Mouse (Mus musculus) heart, embryonic 11.5 days (tissue): ENCODE measurements around the gene Rev3l. TPM values are rescaled to one million over a fixed set of nuclear protein-coding genes. Genes with fewer than 3 reads are reported as not detected.

Experiments
- ATAC-seq: fragments of 200-750 bp; cut with Nextera tagmentation; replicated peaks from 2 replicates; pipeline ENCODE4 v1.8.0; 2017; ENCODE audit warnings: moderate library complexity; ENCODE audit not compliant: insufficient number of reproducible peaks, low FRiP score, low TSS enrichment
- H3K27ac ChIP-seq: fragments of 300-500 bp; sonication (generic); 2 replicates; pipeline ENCODE4 v1.5.1; 2014; ENCODE audit warnings: mild to moderate bottlenecking, low read depth, low read length
- H3K27me3 ChIP-seq: fragments of 300-500 bp; sonication (generic); 2 replicates; pipeline ENCODE4 v1.6.1; 2014; ENCODE audit warnings: mild to moderate bottlenecking, low read length, mixed read lengths; ENCODE audit not compliant: control insufficient read depth, insufficient read depth
- H3K36me3 ChIP-seq: fragments of 300-500 bp; sonication (generic); 2 replicates; pipeline ENCODE4 v1.6.1; 2014; ENCODE audit warnings: mild to moderate bottlenecking, low read length, moderate library complexity, mixed read lengths; ENCODE audit not compliant: control insufficient read depth, insufficient read depth
- H3K4me1 ChIP-seq: fragments of 300-500 bp; sonication (generic); 2 replicates; pipeline ENCODE4 v1.6.1; 2014; ENCODE audit warnings: low read length; ENCODE audit not compliant: control insufficient read depth, insufficient read depth
- H3K4me2 ChIP-seq: fragments of 300-500 bp; sonication (generic); 2 replicates; pipeline ENCODE4 v1.6.1; 2014; ENCODE audit warnings: mild to moderate bottlenecking, moderate library complexity
- H3K4me3 ChIP-seq: fragments of 300-500 bp; sonication (generic); 2 replicates; pipeline ENCODE4 v1.5.1; 2014; ENCODE audit warnings: low read depth, low read length
- H3K9ac ChIP-seq: fragments of 300-500 bp; sonication (generic); 2 replicates; pipeline ENCODE4 v1.6.1; 2014; ENCODE audit warnings: mild to moderate bottlenecking, low read depth, low read length, moderate library complexity
- H3K9me3 ChIP-seq: fragments of 300-500 bp; sonication (generic); replicated peaks from 2 replicates; pipeline ENCODE4 v1.6.1; 2016; ENCODE audit warnings: low read length; ENCODE audit not compliant: control insufficient read depth
- WGBS: fragments of 180-500 bp; shearing (Covaris S2); extraction: QIAGEN DNeasy Blood & Tissue Kit; methylation state at CpG from one replicate; pipeline ENCODE4 v1.1.7; 2014; ENCODE audit not compliant: insufficient replicate concordance; 5-methylcytosine and 5-hydroxymethylcytosine counted together
- polyA plus RNA-seq: library from polyadenylated mRNA; unstranded; fragments of >200 nt; fragmentation: Nextera tagmentation; extraction: Ambion mirVana; gene quantifications from 2 replicates; pipeline ENCODE4 v1.2.1, GENCODE M21; 2014

The Rev3l gene
- 14.7 and 17.2 TPM in 2 replicates for polyA plus RNA-seq

DNA sequence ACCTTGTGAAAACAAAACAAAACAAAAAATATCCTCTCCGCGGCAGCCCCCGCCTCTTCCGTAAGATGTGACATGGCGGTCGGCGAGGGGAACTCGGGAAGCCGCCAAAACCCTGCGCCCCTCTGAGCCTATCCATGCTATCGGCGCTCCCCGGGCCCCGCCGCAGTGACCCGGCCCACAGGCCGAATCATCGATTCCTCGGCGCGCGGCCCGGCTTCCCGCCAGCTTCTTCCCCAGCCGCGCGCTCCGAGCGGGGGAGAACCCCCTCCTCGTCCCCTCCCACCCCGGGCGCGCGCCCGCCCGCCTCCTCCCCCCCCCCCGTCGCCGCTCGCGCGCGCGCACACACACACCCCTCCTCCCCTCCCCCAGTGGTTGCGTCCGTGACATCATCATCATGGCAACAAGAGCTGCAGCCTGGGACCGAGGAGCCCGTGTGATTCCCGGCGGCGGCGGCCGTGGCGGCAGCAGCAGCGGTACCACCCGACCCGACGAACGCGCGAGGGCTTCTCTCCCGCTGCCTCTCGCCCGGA lies at the start of gene Rev3l:
TSS of gene Rev3l (plus strand) at position 383 of the 530 bp plus-strand sequence.
- H3K4me2 ChIP-seq, result peak within 1 kb of the TSS; percentile 75
- H3K9me3 ChIP-seq, result no peaks in the 10 kb centered on the region
- no peaks in the 10 kb centered on the region for H3K27me3 ChIP-seq
- under 1% methylated on average over 39 of the region's 64 CpGs for WGBS
- H3K4me3 ChIP-seq, result peak within 1 kb of the TSS; percentile 83
- 0 out of 2 replicates have a peak, but pooled peaks cover 2% of the 10 kb centered on the region for H3K4me1 ChIP-seq
- H3K9ac ChIP-seq, result peak within 1 kb of the TSS; percentile 92
- ATAC-seq, result peak; percentile 81
- peak within 1 kb of the TSS; percentile 94 for H3K27ac ChIP-seq
- H3K36me3 ChIP-seq, result no peaks in the 10 kb centered on the region

DNA sequence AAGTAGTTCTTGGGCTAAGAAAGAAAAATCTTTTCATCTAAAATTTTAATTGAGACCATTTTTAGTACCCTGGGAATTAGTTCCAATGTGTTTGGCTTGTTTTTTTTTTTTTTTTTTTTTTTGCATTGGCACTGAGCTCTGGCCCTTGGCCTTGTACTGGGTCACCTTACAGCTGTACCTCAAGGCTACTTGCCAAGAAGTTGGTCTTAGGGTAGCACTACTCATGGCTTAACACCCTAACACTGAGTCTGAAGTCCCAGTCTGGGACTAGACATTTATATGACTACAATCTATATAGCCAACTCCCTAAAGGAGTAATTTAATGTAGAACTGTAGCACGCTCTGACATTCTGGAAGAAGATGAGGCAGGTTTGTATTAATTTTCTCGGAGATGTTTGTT lies 49.4 kb upstream of the Rev3l start:
- peaks cover 4% of the 10 kb centered on the region for H3K4me1 ChIP-seq
- no peak overlapping the region for H3K4me3 ChIP-seq
- H3K27me3 ChIP-seq, result no peaks in the 10 kb centered on the region
- H3K9me3 ChIP-seq, result no peaks in the 10 kb centered on the region
- no peaks in the 10 kb centered on the region for H3K36me3 ChIP-seq
- no peak overlapping the region for H3K9ac ChIP-seq
- no peak overlapping the region for H3K27ac ChIP-seq
- 77% methylated on average over 2 of the region's 2 CpGs for WGBS
- no peak overlapping the region for H3K4me2 ChIP-seq
- no peak for ATAC-seq

DNA sequence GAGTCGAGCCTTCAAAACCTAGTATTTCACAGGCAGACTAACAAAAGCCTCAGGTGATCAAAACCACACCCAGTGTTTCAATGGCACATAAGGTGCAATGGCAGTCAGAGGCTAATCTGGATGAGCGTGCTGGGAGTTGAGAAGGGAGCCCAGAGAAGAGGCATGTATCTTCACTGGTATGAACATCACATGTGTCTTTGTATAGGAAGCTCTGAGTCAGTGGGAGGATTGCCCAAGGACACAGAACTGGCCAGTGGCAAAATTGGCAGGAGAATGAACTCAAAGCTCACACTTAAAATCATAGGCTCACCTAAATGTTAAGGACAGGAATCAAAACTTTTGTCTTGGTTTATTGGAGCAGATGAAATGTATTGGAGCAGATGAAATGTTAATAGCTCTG lies 48.4 kb upstream of the Rev3l start:
- H3K4me1 ChIP-seq, result peaks cover 4% of the 10 kb centered on the region
- H3K27ac ChIP-seq, result no peak overlapping the region
- H3K4me2 ChIP-seq, result no peak overlapping the region
- 83% methylated on average over 2 of the region's 2 CpGs for WGBS
- no peak for ATAC-seq
- no peak overlapping the region for H3K9ac ChIP-seq
- H3K36me3 ChIP-seq, result no peaks in the 10 kb centered on the region
- H3K9me3 ChIP-seq, result no peaks in the 10 kb centered on the region
- no peaks in the 10 kb centered on the region for H3K27me3 ChIP-seq
- no peak overlapping the region for H3K4me3 ChIP-seq

DNA sequence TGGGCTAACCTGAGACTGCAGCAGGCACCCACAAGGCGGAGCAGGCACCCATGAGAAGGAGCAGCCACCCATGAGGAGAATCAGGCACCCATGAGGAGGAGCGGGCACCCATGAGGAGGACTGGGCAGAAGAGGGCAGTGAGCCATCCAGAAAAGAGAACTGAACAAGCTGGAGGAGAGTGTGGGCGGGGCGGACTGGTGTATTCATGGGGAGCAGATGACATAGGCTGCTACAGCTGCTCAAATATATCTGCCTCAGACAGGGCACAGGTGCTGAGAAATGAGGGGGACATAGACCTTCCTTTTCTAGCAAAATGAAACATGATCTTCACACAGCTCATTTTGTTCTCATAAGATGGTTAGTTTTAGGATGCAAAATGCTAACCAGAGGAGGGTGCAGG lies 45.1 kb upstream of the Rev3l start:
- no peaks in the 10 kb centered on the region for H3K36me3 ChIP-seq
- H3K4me2 ChIP-seq, result no peak overlapping the region
- 95% methylated on average over 4 of the region's 4 CpGs for WGBS
- H3K9me3 ChIP-seq, result no peaks in the 10 kb centered on the region
- ATAC-seq, result no peak
- H3K27me3 ChIP-seq, result no peaks in the 10 kb centered on the region
- peaks cover 4% of the 10 kb centered on the region for H3K4me1 ChIP-seq
- no peak overlapping the region for H3K27ac ChIP-seq
- no peak overlapping the region for H3K9ac ChIP-seq
- H3K4me3 ChIP-seq, result no peak overlapping the region

DNA sequence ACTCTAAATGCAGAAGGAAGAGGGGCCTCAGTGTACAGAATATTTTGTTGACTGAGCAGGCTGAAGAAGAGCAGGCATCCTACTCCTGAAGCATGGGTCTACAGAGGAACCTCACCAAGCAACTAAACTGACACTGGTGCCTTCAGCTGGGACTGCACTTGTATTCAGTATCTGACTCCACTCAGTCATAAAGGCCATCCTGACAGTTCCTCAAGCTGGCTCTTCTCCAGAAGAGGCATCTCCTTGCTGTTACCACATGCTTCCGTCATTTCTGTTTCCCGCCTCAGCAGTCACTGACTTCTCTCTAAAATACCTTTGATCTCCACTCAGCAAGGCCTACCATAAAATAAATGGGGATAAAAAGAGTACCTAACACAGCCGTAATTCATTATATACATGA lies 44.1 kb upstream of the Rev3l start:
- H3K9ac ChIP-seq, result no peak overlapping the region
- ATAC-seq, result no peak
- H3K4me3 ChIP-seq, result no peak overlapping the region
- no peaks in the 10 kb centered on the region for H3K27me3 ChIP-seq
- H3K4me2 ChIP-seq, result no peak overlapping the region
- H3K27ac ChIP-seq, result no peak overlapping the region
- no peaks in the 10 kb centered on the region for H3K9me3 ChIP-seq
- no peaks in the 10 kb centered on the region for H3K36me3 ChIP-seq
- 77% methylated on average over 3 of the region's 3 CpGs for WGBS
- peaks cover 4% of the 10 kb centered on the region for H3K4me1 ChIP-seq

DNA sequence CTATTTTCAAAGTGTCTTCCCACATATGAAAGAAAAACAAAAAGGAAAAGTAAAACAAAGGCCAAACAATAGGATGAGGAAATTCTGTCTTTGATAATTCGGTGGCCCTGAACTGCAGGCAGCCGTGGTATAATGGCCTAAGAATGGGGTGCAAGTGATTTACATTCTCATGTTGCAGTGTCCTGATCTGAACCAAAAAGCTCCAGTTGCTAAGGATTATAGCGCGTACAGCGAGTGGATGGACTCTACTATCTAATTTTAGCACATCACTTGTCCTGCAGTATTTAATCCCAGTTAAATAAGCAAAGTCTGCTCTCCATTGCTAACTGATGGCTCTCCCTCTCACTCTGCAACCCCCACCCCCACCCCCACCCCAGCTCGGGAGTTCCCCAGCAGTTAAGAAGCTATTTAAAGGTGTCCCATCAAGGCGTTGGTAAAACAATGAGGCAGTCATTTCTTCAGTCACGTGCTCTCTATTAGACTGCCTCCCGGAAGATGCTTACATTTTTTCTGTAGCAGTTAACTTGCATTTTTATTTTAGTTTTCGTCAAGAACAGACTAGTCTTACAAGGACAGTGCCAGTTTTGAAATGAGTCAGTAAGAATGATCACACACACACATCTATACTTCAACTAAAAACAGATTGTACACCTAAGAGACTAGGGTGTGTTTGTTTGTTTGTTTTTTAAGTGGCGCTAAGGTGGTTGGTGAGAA lies 40.4 kb upstream of the Rev3l start:
- no peaks in the 10 kb centered on the region for H3K4me1 ChIP-seq
- H3K4me3 ChIP-seq, result no peak overlapping the region
- peak overlapping the region; percentile 46; the same call in 1 of the 2 replicates for H3K27ac ChIP-seq
- H3K36me3 ChIP-seq, result no peaks in the 10 kb centered on the region
- ATAC-seq, result no peak
- H3K9me3 ChIP-seq, result no peaks in the 10 kb centered on the region
- H3K27me3 ChIP-seq, result no peaks in the 10 kb centered on the region
- no peak overlapping the region for H3K4me2 ChIP-seq
- H3K9ac ChIP-seq, result no peak overlapping the region
- 51% methylated on average over 11 of the region's 11 CpGs for WGBS

DNA sequence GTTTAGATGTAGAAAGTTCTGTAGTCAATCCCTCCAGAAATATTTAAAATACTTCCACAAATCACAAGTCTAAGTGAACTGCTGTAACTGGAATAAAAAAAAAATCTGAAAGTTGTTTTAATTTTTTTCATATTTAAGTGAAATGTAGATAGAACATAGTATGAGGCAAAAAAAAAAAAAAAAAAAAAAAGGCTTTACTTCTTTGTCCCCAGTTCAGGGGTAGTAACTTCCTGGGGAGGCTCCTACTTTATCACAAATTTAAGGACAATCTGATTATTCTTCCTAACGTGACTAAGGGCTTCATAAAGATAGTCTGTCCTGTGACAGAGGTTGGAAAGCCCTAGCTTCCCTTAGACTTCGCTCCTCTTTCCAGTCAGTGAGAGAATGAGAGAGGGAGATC lies 39.8 kb upstream of the Rev3l start:
- Histone ChIP-seq H3K4me2 (no peak overlapping the region), H3K9me3 (no peaks in the 10 kb centered on the region), H3K36me3 (no peaks in the 10 kb centered on the region), H3K4me3 (no peak overlapping the region), H3K27me3 (no peaks in the 10 kb centered on the region), H3K27ac (no peak overlapping the region), H3K9ac (no peak overlapping the region), H3K4me1 (no peaks in the 10 kb centered on the region)
- WGBS, result 56% methylated on average over 2 of the region's 2 CpGs
- no peak for ATAC-seq

DNA sequence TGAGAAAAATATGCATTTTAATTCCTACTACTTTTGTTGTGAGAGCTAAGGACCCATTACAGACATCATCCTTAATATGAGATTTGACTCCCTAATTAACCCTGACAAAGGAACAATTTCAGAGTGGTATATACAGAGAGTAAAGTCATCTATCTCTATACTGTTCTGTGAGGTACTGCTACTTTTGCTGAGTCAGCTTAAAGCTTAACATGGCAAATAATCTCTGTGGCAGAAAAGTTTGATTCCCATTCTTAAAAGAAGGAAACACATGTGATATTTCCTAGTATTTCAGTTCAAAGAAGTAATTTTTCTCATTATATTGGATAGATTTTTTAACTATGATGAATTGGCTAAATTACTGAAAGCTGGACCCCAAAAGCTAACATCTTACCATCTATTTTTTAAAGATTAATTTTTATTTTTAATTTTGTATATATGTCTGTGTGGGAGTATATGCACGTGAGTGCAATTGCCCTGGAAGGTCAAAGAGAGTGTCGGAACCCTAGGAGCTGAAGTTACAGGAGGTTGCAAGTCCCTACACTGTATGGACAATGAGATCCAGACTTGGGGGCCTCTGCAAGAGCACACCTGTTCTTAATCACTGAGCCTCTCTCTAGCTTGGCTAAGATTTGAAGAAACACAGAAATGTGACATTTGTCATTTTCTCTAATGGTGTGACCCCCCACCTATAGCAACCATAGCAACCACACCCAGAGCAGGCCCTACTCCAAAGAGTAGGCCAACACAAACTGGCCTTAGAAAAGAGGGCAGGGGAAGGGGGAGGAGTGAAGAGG lies 24.0 kb upstream of the Rev3l start:
- ATAC-seq, result no peak
- Histone ChIP-seq H3K9me3 (no peaks in the 10 kb centered on the region), H3K9ac (no peak overlapping the region), H3K36me3 (no peaks in the 10 kb centered on the region), H3K4me3 (no peak overlapping the region), H3K4me1 (no peaks in the 10 kb centered on the region), H3K27me3 (no peaks in the 10 kb centered on the region), H3K27ac (no peak overlapping the region), H3K4me2 (no peak overlapping the region)
- 83% methylated on average over 2 of the region's 2 CpGs for WGBS
